Mouse (Mus musculus) testis, adult 2 months (tissue): Measurements from ENCODE around the gene Adh1. TPM values are rescaled to one million over a fixed set of nuclear protein-coding genes. Genes with fewer than 3 reads are reported as not detected.

ENCODE experiments used
- H3K27ac ChIP-seq: fragments of 200-500 bp; 2 replicates; pipeline ENCODE4 v1.5.1; 2012; ENCODE audit warnings: low read depth, low read length; ENCODE audit not compliant: control insufficient read depth, insufficient read depth
- H3K27me3 ChIP-seq: fragments of 200-500 bp; 2 replicates; pipeline ENCODE4 v1.6.1; 2012; ENCODE audit warnings: mild to moderate bottlenecking, low read length, moderate library complexity; ENCODE audit not compliant: control insufficient read depth, insufficient read depth
- H3K36me3 ChIP-seq: fragments of 200-500 bp; 2 replicates; pipeline ENCODE4 v1.6.1; 2012; ENCODE audit warnings: mild to moderate bottlenecking, low read length; ENCODE audit not compliant: control insufficient read depth, insufficient read depth
- H3K4me1 ChIP-seq: fragments of 200-500 bp; 2 replicates; pipeline ENCODE4 v1.6.1; 2012; ENCODE audit warnings: low read length; ENCODE audit not compliant: control insufficient read depth, insufficient read depth
- H3K4me3 ChIP-seq: fragments of 200-500 bp; 2 replicates; pipeline ENCODE4 v1.5.1; 2012; ENCODE audit warnings: low read depth, mild to moderate bottlenecking, low read length, moderate library complexity, mixed read lengths; ENCODE audit not compliant: control insufficient read depth
- CTCF ChIP-seq: fragments of 200-500 bp; IDR thresholded peaks from 2 replicates; pipeline ENCODE4 v1.5.1; 2012; ENCODE audit warnings: low read depth, mild to moderate bottlenecking, inconsistent platforms, low read length, moderate library complexity; ENCODE audit not compliant: control insufficient read depth, insufficient read depth, insufficient replicate concordance
- POLR2A ChIP-seq: fragments of 200-500 bp; IDR thresholded peaks from 2 replicates; pipeline ENCODE4 v1.6.1; 2012; ENCODE audit warnings: low read depth, mild to moderate bottlenecking, inconsistent platforms, low read length, moderate library complexity; ENCODE audit not compliant: control insufficient read depth
- polyA plus RNA-seq: library from polyadenylated mRNA; depleted of rRNA; stranded (reverse); fragments of >200 nt; gene quantifications from 2 replicates; pipeline ENCODE4 v1.2.3, GENCODE M21; 2012

Adh1 gene
- polyA plus RNA-seq, 1 experiment, result 6.5 TPM

- Histone ChIP-seq H3K4me1 (no peaks in the 10 kb centered on the region), H3K27me3 (no peaks in the 10 kb centered on the region), H3K36me3 (no peaks in the 10 kb centered on the region), H3K27ac (no peak overlapping the region), H3K4me3 (no peak overlapping the region)
- no peak for TF ChIP-seq POLR2A
- no peak for TF ChIP-seq CTCF
Observed at GRCm38 (mm10) chr3:138251156-138251555, 9.6 kb upstream of the Adh1 start.

DNA sequence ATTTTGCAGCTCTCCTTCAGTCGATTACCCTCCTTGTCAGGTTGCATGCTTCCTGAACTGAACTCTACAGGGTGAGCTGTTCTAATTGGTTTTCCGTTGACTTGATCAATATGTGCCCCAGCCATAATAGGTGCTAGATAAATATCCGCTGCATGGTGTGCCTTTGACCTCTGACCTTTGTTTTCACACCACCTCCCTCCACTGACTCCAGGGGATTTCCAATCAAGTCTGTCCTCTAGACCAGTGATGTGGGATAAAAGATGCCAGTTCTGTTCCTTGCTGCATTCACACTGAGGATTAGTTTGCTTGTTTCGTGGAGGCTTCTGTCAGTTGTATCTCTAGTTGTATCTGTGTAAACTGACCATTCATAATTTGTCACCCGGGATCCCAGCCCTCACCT, 6.6 kb upstream of the Adh1 start:
- Histone ChIP-seq H3K4me3 (no peak overlapping the region), H3K27me3 (no peaks in the 10 kb centered on the region), H3K4me1 (no peaks in the 10 kb centered on the region), H3K27ac (no peak overlapping the region), H3K36me3 (no peaks in the 10 kb centered on the region)
- TF ChIP-seq POLR2A, result no peak
- TF ChIP-seq CTCF, result no peak

GRCm38 (mm10) chr3:138255366-138255765, 5.4 kb upstream of the Adh1 start:
- Histone ChIP-seq H3K4me1 (no peaks in the 10 kb centered on the region), H3K4me3 (no peak overlapping the region), H3K36me3 (no peaks in the 10 kb centered on the region), H3K27ac (no peak overlapping the region), H3K27me3 (no peaks in the 10 kb centered on the region)
- TF ChIP-seq CTCF, result no peak
- no peak for TF ChIP-seq POLR2A

GRCm38 (mm10) chr3:138255780-138256550, 4.8 kb upstream of the Adh1 start:
- no peaks in the 10 kb centered on the region for H3K4me1 ChIP-seq
- no peaks in the 10 kb centered on the region for H3K36me3 ChIP-seq
- TF ChIP-seq POLR2A, result no peak
- no peak for TF ChIP-seq CTCF
- H3K27me3 ChIP-seq, result no peaks in the 10 kb centered on the region
- H3K4me3 ChIP-seq, result no peak overlapping the region
- H3K27ac ChIP-seq, result no peak overlapping the region

- Histone ChIP-seq H3K27ac (no peak overlapping the region), H3K36me3 (no peaks in the 10 kb centered on the region), H3K4me1 (no peaks in the 10 kb centered on the region), H3K4me3 (no peak overlapping the region), H3K27me3 (no peaks in the 10 kb centered on the region)
- no peak for TF ChIP-seq CTCF
- no peak for TF ChIP-seq POLR2A
Observed at GRCm38 (mm10) chr3:138262568-138262967, 1.8 kb downstream of the Adh1 start.

GRCm38 (mm10) chr3:138263154-138263930, 2.6 kb downstream of the Adh1 start:
- Histone ChIP-seq H3K4me3 (no peak overlapping the region), H3K27me3 (no peaks in the 10 kb centered on the region), H3K27ac (no peak overlapping the region), H3K36me3 (no peaks in the 10 kb centered on the region), H3K4me1 (no peaks in the 10 kb centered on the region)
- TF ChIP-seq POLR2A, result no peak
- no peak for TF ChIP-seq CTCF

- TF ChIP-seq CTCF (no peak), POLR2A (no peak)
- no peaks in the 10 kb centered on the region for H3K36me3 ChIP-seq
Observed at GRCm38 (mm10) chr3:138264648-138265047, 3.9 kb downstream of the Adh1 start.

More at GRCm38 (mm10) chr3:138264648-138265047, 3.9 kb downstream of the Adh1 start:
- Histone ChIP-seq H3K4me1 (no peaks in the 10 kb centered on the region), H3K27ac (no peak overlapping the region), H3K4me3 (no peak overlapping the region), H3K27me3 (no peaks in the 10 kb centered on the region)
